Mouse (Mus musculus) heart, adult 11 months (tissue): ENCODE measurements around the gene Ipo8.

Experiments
- DNase-seq: peaks from one replicate; pipeline ENCODE4 v3.0.0; 2022

The Ipo8 gene

DNA sequence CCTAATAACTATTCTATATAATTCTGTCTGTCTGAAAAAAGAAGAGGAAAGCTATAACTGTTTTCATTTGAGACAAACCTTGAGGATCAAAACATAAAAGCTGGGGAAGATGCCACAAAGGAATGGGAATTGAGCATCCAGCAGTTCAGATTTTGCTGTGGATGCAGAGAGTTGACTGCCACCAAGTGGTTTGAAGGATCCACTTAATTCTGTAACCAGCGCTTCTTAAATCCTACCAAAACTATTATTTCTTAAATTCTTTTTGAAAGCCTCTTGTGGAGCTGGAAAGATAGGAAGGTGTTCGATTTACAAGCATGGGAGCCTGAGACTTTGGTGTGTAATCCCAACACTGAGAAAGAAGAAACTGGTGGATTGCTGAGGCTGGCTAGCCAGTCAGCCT lies 79.9 kb downstream of the Ipo8 start:
- peak; percentile 24 for DNase-seq

DNA sequence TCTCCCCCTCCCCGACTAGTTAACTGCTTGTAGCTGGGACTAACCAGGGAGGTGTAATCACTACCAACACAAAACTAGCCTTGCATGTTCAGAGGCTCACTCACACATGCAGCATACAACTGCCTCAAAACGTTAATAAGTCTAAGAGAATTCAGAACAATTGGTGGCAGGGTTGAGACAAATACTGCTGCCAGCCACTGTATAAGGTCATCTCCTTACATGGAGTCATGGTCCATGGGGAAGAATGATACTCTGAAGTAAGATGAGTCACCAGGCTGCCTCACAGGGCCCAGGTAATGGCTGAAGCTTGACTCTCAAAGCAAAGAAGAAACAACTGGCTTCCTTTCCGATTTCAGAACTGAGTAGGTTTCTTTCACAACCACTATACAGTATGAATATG lies 81.1 kb downstream of the Ipo8 start:
- peak; percentile 58 for DNase-seq

DNA sequence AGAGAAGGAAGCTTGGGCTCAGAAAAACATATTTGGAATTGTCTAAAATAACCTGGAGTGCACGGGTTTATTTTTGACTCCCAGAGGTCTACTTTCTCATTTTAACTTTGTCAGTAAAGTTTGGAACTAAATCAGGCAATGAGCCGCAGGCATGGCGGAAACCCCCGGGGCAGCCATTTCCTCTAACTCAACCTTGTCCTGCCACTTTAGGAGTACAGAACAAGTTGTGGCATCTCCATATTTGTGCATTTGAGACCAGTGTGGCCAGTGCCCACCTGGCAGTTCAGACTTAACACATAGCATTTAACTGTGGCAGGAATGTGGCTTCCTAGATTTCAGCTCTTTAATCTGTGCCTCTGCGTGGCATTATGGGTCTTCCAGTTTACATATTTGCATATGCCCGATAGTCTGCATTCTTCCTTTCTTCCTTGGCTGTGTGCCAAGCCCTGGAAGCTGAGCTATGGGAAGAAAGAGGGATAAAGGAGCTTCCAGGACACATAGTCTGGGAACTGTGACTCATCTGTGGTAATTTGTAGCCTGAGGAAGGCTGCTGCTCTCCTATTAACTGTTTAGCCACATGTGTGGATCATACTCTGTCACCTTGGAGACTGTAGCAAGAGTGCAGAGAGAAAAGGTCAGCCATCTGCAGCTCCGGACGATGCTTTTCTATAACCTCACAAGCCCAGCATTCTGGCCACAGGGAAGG lies 90.6 kb downstream of the Ipo8 start:
- no peak for DNase-seq

DNA sequence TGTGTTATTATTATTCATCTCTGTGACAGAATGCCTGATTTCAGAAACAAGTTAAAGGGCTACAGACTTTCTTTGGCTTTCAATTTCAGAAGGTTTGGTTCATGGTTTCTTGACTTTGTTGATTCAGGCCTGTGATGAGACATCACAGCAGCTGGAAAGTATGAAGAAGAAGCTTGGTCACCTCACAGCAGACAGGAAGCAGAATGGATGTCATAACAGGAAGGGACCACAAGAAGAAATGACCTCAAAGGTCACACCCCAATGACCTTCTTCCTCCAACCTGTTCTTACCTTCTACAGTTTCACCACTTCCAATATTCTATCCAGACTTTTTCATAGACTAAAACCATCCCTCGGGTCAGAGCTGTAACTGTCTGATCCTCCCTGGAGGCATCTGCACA lies 94.9 kb downstream of the Ipo8 start:
- DNase-seq = no peak

DNA sequence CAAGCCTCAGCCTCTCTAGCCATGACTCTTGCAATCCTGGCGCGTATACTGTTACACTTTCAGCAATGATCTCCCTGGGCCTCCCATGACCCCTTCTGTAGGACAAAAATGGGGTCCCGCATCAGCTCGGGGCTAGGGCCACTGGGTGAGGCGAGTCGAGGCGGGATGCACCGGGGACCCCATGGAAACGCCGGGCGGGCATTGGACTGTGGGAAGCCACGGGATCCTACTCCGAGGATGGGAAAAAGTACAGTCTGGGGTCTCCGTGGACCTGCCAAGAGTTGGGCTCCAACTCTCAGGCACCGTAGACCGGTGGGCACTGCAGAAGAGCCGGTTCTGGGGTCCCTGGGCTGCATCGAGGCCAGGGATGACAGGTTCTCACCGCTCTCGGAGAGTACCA lies 97.3 kb downstream of the Ipo8 start:
- peak; percentile 86 for DNase-seq

DNA sequence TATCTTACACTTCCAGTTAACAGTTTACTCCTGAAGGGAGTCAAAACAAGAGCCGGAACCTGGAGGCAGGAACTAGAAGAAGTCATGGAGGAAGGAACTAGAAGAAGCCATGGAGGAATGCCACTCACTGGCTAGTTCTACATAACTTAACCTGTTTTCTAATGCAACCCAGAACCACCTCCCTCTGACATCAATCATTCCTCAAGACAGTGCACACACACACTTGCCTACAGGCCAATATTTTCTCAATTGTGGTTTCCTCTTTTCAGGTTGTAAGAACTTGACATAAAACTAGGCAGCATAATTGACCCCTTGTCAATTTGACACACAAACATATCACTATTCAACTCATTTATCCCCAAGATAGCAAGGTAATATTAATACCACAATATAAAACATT lies 98.3 kb downstream of the Ipo8 start:
- no peak for DNase-seq

DNA sequence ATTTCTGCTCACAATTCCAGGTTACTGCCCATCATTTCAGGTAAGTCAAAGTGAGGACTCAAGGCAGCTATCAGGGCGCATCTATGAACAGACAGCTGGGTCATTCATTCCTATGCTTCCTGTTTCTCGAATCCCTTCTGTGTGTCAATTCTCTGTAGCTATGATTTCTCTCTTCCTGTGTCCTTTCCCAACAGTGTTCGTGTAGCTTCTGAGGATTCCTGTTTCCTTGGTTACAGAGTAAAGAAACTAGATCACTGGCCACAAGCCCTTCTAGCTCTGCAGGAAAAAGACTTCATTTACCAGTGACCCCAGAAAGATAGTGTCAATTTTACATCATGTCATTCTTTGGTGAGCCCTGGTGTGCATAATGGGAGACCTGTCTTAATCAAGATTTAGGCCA lies 102.7 kb downstream of the Ipo8 start:
- DNase-seq = no peak

DNA sequence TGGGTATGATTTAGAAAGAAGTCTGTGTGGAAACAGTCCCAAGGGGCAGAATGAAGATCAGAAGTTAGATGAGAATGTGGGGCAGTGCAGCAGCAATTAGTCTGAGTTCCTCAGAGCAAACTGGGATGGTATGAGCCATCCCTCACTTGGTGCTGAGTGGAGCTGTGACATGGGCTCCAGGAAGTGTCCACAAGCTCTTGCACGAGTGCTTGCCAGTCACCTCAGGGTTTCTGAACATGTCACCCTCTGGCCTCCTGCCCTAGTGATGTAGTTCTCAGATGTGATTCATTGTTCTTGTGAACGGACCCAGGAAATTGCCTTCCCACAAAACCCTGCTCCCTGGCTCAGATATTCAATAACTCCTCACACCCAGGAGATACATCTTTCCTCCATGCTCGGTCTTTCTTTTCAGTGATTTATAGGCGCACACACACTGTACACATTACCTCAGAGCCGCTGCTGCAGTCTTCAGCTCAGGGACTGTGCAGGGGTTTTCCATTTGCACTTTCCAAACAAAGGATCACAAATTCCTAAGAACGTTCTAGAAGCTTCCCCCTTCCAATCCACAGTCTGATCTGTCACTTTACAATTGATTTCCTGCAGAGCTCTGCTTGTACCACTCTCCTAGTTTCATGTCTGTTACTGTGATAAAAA lies 103.3 kb downstream of the Ipo8 start:
- DNase-seq = no peak

DNA sequence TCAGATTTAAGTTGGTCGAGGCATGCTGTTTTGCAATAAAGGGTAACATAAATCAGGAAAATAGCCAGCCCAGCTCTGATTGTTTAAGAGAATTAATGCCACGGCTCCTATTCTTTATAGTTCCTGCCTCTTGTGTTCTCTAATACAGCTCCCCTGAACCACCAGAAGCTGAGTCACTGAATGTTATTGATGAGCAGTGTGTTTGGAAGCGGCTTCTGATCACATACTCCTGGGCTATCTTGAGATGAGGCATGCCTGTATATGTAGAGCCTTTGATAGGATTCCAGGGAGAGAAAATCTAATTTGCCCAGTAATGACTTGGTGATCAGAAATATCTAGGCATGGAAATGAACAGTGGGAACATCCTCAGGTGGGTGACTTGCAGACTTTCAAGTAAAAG lies 106.8 kb downstream of the Ipo8 start:
- DNase-seq = no peak
